Mouse (Mus musculus): Measurements from ENCODE around the gene Cenpl. TPM values are rescaled to one million over a fixed set of nuclear protein-coding genes. Genes with fewer than 3 reads are reported as not detected.

Gene Cenpl
- 8.1 and 26.3 TPM in 2 replicates for polyA plus RNA-seq (2012; ENCODE audit: low replicate concordance)

GRCm38 (mm10) chr1:161070352-161071271, at the start of gene Cenpl, which contains the start of gene Dars2:
Gene Cenpl, plus strand, starts transcription at chr1:161070713.
Gene Dars2, minus strand, starts transcription at chr1:161070658.

GRCm38 (mm10) chr1:161034435-161035280, 35.9 kb upstream of the Cenpl start, which contains the start of gene Zbtb37:
Gene Zbtb37, minus strand, starts transcription at chr1:161034849.

GRCm38 (mm10) chr1:161130726-161131664, 60.5 kb downstream of the Cenpl start, which contains the start of gene Klhl20:
Gene Klhl20, minus strand, starts transcription at chr1:161131511.

Other genes with a start within 250 kb of the Cenpl start
- gene Rc3h1, start 164.3 kb upstream of the Cenpl start, polyA plus RNA-seq (2012; ENCODE audit: low replicate concordance) = 0.42 and 1.5 TPM in 2 replicates
- gene Serpinc1, start 92.1 kb upstream of the Cenpl start, polyA plus RNA-seq (2012; ENCODE audit: low replicate concordance) = 0.05 TPM in 1 of 2 replicates, not detected in the other
- 0.27 and 0.38 TPM in 2 replicates for gene Zbtb37, start 35.9 kb upstream of the Cenpl start, polyA plus RNA-seq (2012; ENCODE audit: low replicate concordance)
- 2.1 and 8.1 TPM in 2 replicates for gene Dars2, start 55 bp upstream of the Cenpl start, polyA plus RNA-seq (2012; ENCODE audit: low replicate concordance)
- gene Klhl20, start 60.8 kb downstream of the Cenpl start, polyA plus RNA-seq (2012; ENCODE audit: low replicate concordance) = 0.20 and 1.5 TPM in 2 replicates
- gene Ankrd45, start 72.0 kb downstream of the Cenpl start, polyA plus RNA-seq (2012; ENCODE audit: low replicate concordance) = not detected in 2 replicates
- gene Tex50, start 88.6 kb downstream of the Cenpl start, polyA plus RNA-seq (2012; ENCODE audit: low replicate concordance) = not detected in 2 replicates
- 6.4 and 36.3 TPM in 2 replicates for gene Prdx6, start 180.5 kb downstream of the Cenpl start, polyA plus RNA-seq (2012; ENCODE audit: low replicate concordance)